Mouse (Mus musculus): ENCODE data around the gene Palld. TPM values are rescaled to one million over a fixed set of nuclear protein-coding genes. Genes with fewer than 3 reads are reported as not detected.

The Palld gene
- polyA plus RNA-seq, 1 experiment from 2014 or later, result 64.6 TPM

DNA sequence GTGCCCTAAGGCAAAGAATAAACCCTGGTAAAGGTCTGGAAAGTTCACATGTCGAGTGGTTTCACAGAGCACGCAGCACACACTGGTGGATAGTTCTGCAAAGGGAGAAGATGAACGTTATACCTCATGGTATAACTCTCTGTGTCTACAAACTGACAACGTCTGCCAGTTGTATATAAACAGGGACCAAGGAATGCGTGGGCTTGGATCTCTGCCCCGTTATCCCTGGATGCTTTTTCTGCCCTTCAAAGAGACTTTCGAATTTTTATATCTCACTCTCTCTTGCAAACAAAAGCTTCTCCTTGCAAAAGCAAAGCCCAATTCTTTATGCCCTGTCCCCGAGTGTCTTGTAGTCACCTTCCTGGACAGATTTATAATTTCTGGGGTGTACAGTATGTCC is 319.9 kb downstream of the Palld start:
- Histone ChIP-seq H3K36me3 (no peaks in the 10 kb centered on the region), H3K27ac (no peak overlapping the region), H3K27me3 (no peaks in the 10 kb centered on the region), H3K4me2 (replicated peaks) (no peak overlapping the region), H3K4me1 (no peaks in the 10 kb centered on the region), H3K9ac (no peak overlapping the region), H3K9me3 (replicated peaks) (no peaks in the 10 kb centered on the region), H3K4me3 (no peak overlapping the region)
- no peak for ATAC-seq (ENCODE audit: low FRiP score)
- 89% methylated on average over 8 of the region's 8 CpGs for WGBS

DNA sequence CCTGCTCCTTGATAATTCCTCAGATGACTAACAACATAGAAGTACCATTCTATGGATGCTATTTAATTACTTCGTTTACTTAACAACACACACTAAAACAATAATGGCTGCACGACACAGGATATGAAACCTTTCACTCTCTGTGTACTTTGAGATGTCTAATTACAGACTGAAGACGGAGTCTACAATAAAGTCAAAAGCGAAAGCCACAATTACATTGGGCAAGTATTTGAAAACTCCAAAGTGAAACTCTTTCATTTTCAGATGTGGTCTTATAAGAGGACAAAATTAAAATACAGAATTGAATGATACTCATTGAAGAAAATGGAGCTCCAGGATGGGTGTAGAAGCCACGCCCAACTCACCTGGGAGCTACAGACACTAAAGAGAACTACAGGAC is 321.2 kb downstream of the Palld start:
- 89% methylated on average over 5 of the region's 5 CpGs for WGBS
- H3K9ac ChIP-seq, result no peak overlapping the region
- ATAC-seq (ENCODE audit: low FRiP score), result no peak
- H3K4me1 ChIP-seq, result no peaks in the 10 kb centered on the region
- H3K4me2 ChIP-seq (replicated peaks), result no peak overlapping the region
- H3K4me3 ChIP-seq, result no peak overlapping the region
- no peaks in the 10 kb centered on the region for H3K9me3 ChIP-seq (replicated peaks)
- H3K27me3 ChIP-seq, result no peaks in the 10 kb centered on the region
- no peaks in the 10 kb centered on the region for H3K36me3 ChIP-seq
- no peak overlapping the region for H3K27ac ChIP-seq

- Histone ChIP-seq H3K4me2 (replicated peaks) (no peak overlapping the region), H3K4me3 (no peak overlapping the region), H3K36me3 (no peaks in the 10 kb centered on the region), H3K9ac (no peak overlapping the region), H3K4me1 (no peaks in the 10 kb centered on the region), H3K27ac (no peak overlapping the region), H3K9me3 (replicated peaks) (no peaks in the 10 kb centered on the region), H3K27me3 (no peaks in the 10 kb centered on the region)
- 80% methylated on average over 4 of the region's 4 CpGs for WGBS
- ATAC-seq (ENCODE audit: low FRiP score), result no peak
Observed at GRCm38 (mm10) chr8:61579831-61580230, 322.7 kb downstream of the Palld start.

DNA sequence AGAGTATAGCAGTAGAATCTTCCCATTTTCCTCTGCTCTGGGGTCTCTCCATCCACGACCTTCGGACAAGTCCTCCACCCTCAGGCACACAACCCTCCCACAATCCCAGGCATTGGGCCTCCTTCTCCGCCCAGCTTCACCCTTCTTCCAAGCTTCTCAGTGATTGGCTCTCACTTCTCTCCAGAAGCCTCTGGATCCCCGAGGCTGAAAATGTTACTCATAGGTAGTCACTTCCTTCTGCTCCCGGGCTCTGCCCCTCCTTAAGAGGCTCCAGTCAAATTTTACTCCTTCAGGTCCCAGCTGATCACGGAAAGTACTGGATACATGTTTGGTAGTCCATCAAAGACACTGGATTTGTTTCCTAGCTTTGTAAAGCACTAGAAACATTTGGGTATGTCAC is 323.7 kb downstream of the Palld start:
- H3K4me3 ChIP-seq, result no peak overlapping the region
- no peak for ATAC-seq (ENCODE audit: low FRiP score)
- WGBS, result 88% methylated on average over 6 of the region's 6 CpGs

GRCm38 (mm10) chr8:61575096-61575653 is 327.3 kb downstream of the Palld start:
- Histone ChIP-seq H3K4me3 (no peak overlapping the region), H3K4me1 (no peaks in the 10 kb centered on the region), H3K4me2 (replicated peaks) (no peak overlapping the region), H3K27me3 (no peaks in the 10 kb centered on the region), H3K9ac (no peak overlapping the region), H3K9me3 (replicated peaks) (no peaks in the 10 kb centered on the region), H3K27ac (no peak overlapping the region), H3K36me3 (no peaks in the 10 kb centered on the region)
- no peak for ATAC-seq (ENCODE audit: low FRiP score)
- WGBS, result 59% methylated on average over 4 of the region's 4 CpGs

More for the DNA sequence above, 323.7 kb downstream of the Palld start:
- Histone ChIP-seq H3K27ac (no peak overlapping the region), H3K9me3 (replicated peaks) (no peaks in the 10 kb centered on the region), H3K4me2 (replicated peaks) (no peak overlapping the region), H3K4me1 (no peaks in the 10 kb centered on the region), H3K9ac (no peak overlapping the region), H3K27me3 (no peaks in the 10 kb centered on the region), H3K36me3 (no peaks in the 10 kb centered on the region)

DNA sequence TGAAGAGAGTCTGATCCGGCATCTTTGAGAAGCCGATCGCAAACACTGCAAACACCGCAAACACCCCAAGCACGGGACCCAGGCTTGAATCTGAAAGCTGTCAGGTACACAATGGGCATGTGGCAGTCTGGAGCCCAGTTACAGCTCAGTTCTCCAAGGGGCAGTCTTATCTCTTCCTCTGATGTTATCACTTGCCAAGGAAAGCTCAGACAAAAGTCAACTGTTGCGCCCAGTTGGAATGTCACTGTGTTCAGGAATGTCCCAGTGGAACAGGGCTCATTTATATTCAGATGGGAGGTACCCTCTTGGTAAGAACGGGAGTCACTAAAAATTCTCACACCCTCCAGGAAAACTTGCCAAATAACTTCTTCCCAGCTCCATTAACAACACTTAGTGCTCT is 328.0 kb downstream of the Palld start:
- no peak overlapping the region for H3K4me2 ChIP-seq (replicated peaks)
- H3K27ac ChIP-seq, result no peak overlapping the region
- no peaks in the 10 kb centered on the region for H3K9me3 ChIP-seq (replicated peaks)
- no peak for ATAC-seq (ENCODE audit: low FRiP score)
- H3K4me1 ChIP-seq, result no peaks in the 10 kb centered on the region
- WGBS, result 75% methylated on average over 7 of the region's 7 CpGs
- H3K27me3 ChIP-seq, result no peaks in the 10 kb centered on the region
- no peak overlapping the region for H3K9ac ChIP-seq
- H3K36me3 ChIP-seq, result no peaks in the 10 kb centered on the region
- H3K4me3 ChIP-seq, result no peak overlapping the region

- Histone ChIP-seq H3K27me3 (no peaks in the 10 kb centered on the region), H3K4me2 (replicated peaks) (no peak overlapping the region), H3K36me3 (no peaks in the 10 kb centered on the region), H3K4me1 (no peaks in the 10 kb centered on the region), H3K27ac (no peak overlapping the region), H3K9ac (no peak overlapping the region), H3K4me3 (no peak overlapping the region), H3K9me3 (replicated peaks) (no peaks in the 10 kb centered on the region)
- WGBS, result 75% methylated on average over 8 of the region's 8 CpGs
- ATAC-seq (ENCODE audit: low FRiP score), result no peak
Observed at GRCm38 (mm10) chr8:61573179-61573937, 329.1 kb downstream of the Palld start.

DNA sequence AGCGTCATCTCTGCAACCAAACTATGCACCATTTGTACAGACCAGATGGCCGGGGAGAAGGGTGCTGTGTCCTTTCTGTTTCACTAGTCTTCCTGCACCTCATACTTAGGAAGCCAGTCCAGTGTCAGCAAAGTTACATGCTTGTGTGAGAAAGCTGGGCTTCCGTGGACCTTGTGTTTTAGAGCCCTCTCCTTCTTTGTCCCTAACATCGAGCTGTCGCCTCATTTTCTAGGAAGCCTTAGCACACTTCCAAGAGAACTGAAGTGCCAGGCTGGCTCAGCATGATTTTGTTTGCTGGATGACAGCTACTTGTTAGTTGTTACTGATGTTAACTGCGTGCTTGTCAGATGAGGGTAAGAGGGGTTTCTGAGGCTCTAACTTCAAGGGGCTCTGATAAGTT is 329.8 kb downstream of the Palld start:
- no peak overlapping the region for H3K4me3 ChIP-seq
- no peaks in the 10 kb centered on the region for H3K4me1 ChIP-seq
- no peaks in the 10 kb centered on the region for H3K27me3 ChIP-seq
- H3K4me2 ChIP-seq (replicated peaks), result no peak overlapping the region
- H3K9me3 ChIP-seq (replicated peaks), result no peaks in the 10 kb centered on the region
- H3K9ac ChIP-seq, result no peak overlapping the region
- no peaks in the 10 kb centered on the region for H3K36me3 ChIP-seq
- no peak for ATAC-seq (ENCODE audit: low FRiP score)
- no peak overlapping the region for H3K27ac ChIP-seq
- WGBS, result 92% methylated on average over 6 of the region's 6 CpGs

DNA sequence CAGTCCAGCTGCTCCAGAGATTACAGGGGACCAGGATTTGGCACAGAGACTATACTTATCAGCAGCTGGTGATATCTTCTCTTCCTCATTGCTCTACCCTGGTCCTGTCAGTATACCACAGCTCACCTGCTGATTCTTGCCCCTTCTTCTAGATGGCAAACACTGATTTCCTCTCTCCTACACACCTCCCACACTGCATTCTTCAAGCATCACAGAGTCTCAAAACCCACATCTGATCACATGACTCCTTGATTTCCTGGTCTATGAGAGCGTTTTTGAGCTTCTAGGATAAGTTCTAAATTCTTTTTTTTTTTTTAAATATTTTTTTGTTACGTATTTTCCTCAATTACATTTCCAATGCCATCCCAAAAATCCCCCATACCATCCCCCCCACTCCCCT is 331.9 kb downstream of the Palld start:
- Histone ChIP-seq H3K4me3 (no peak overlapping the region), H3K4me1 (no peaks in the 10 kb centered on the region), H3K27me3 (no peaks in the 10 kb centered on the region), H3K36me3 (no peaks in the 10 kb centered on the region), H3K4me2 (replicated peaks) (no peak overlapping the region), H3K9ac (no peak overlapping the region), H3K27ac (no peak overlapping the region), H3K9me3 (replicated peaks) (no peaks in the 10 kb centered on the region)
- ATAC-seq (ENCODE audit: low FRiP score), result no peak
- WGBS, result 93% methylated on average over 2 of the region's 2 CpGs

DNA sequence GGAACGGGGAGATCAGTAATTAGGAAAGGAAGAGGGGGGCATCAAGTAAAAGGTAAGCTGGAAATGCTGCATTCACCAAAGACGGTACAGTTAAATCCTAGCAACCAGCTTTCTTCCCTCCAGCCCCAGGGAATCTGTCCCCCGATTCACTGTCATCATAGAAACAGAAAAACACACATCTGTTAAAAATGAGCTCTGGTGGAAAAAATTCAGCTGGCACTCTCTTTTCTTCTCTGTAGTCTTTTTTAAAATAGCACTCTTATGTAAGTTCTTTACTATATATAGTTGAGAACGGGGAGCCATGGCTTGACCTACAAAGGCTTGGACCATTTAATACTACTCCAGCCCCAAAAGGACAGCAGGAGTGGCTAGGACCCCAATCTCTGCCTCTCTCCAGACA is 332.8 kb downstream of the Palld start:
- H3K36me3 ChIP-seq, result no peaks in the 10 kb centered on the region
- no peak overlapping the region for H3K4me2 ChIP-seq (replicated peaks)
- H3K27ac ChIP-seq, result no peak overlapping the region
- no peak overlapping the region for H3K9ac ChIP-seq
- no peaks in the 10 kb centered on the region for H3K4me1 ChIP-seq
- no peak for ATAC-seq (ENCODE audit: low FRiP score)
- WGBS, result 80% methylated on average over 4 of the region's 4 CpGs
- no peaks in the 10 kb centered on the region for H3K9me3 ChIP-seq (replicated peaks)
- H3K27me3 ChIP-seq, result no peaks in the 10 kb centered on the region
- H3K4me3 ChIP-seq, result no peak overlapping the region

DNA sequence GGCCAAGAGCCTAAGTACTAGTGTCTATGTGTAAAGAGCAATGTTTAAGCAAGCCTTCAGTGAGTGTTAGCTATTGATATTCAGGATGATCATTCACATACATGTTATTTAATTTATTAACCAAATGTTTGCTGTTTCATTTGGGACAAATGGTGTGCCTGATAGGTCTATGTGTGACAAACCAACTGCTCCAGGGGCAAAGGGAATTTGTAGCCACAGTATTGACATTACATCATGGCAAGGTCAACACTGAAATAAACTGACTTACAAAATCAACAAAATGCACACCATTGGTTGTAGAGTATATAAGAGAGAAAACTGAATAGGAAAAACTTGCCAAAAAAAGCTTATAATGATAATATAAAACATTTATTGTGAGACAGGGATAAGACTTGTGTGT is 333.3 kb downstream of the Palld start:
- H3K9me3 ChIP-seq (replicated peaks), result no peaks in the 10 kb centered on the region
- H3K4me2 ChIP-seq (replicated peaks), result no peak overlapping the region
- H3K27ac ChIP-seq, result no peak overlapping the region
- ATAC-seq (ENCODE audit: low FRiP score), result no peak
- H3K4me3 ChIP-seq, result no peak overlapping the region
- H3K36me3 ChIP-seq, result no peaks in the 10 kb centered on the region
- no peak overlapping the region for H3K9ac ChIP-seq
- no peaks in the 10 kb centered on the region for H3K4me1 ChIP-seq
- H3K27me3 ChIP-seq, result no peaks in the 10 kb centered on the region

DNA sequence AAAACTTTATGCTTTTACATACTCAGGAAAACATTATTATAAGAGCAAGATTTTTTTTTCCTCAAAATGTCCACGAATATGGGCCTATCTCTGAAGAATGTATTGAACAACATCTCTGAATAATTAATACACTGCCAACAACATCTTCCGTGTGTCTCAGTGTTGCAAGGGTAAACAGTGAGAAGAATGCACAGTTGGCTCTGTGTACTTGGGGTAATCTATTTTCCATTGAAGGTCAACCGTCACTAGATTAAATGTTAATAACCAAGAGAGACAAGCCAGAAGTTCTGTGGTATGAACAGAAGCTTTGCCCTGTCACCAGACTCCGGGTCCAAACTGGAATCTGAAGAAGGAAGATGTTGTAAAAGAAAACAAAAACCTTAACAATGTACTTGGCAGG is 339.1 kb downstream of the Palld start:
- Histone ChIP-seq H3K27me3 (no peaks in the 10 kb centered on the region), H3K36me3 (no peaks in the 10 kb centered on the region), H3K4me3 (no peak overlapping the region), H3K4me2 (replicated peaks) (no peak overlapping the region), H3K9ac (no peak overlapping the region), H3K9me3 (replicated peaks) (no peaks in the 10 kb centered on the region), H3K27ac (no peak overlapping the region), H3K4me1 (no peaks in the 10 kb centered on the region)
- 83% methylated on average over 4 of the region's 4 CpGs for WGBS
- ATAC-seq (ENCODE audit: low FRiP score), result no peak

DNA sequence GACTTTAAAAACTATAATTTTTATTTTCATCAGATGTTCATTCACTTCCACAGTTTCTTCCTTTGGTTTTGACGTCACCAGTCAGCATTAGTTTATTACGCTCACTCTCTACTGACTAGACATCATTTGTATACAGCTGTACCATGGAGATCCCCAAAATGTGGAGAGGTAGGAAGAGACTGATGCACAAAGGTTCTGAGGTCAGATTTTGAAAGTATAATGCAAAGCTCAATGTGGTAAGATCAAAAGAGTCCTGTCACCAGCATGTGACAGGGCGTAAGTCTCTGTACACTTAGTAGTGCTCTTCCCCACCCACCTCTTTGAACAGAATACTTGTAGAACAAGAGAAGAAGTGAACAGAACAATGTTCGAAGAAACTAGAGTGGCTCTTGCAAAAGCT is 339.9 kb downstream of the Palld start:
- no peak for ATAC-seq (ENCODE audit: low FRiP score)
- H3K4me2 ChIP-seq (replicated peaks), result no peak overlapping the region
- no peaks in the 10 kb centered on the region for H3K9me3 ChIP-seq (replicated peaks)
- no peak overlapping the region for H3K9ac ChIP-seq
- H3K27me3 ChIP-seq, result no peaks in the 10 kb centered on the region
- 84% methylated on average over 4 of the region's 4 CpGs for WGBS
- no peaks in the 10 kb centered on the region for H3K36me3 ChIP-seq
- no peak overlapping the region for H3K27ac ChIP-seq
- no peak overlapping the region for H3K4me3 ChIP-seq
- H3K4me1 ChIP-seq, result no peaks in the 10 kb centered on the region
